Mouse (Mus musculus) CH12.LX (cell line): ENCODE measurements around the gene Map4k5.

Experiments used
- BHLHE40 ChIP-seq: IDR thresholded peaks from 2 replicates; pipeline ENCODE4 v1.6.1; 2011; ENCODE audit warnings: mild to moderate bottlenecking, low read depth, low read length, improper control_type of control experiment
- CHD1 ChIP-seq: IDR thresholded peaks from 2 replicates; pipeline ENCODE4 v1.6.1; 2012; ENCODE audit warnings: low read depth, low read length, improper control_type of control experiment, inconsistent platforms
- CTCF ChIP-seq, 2 experiments: IDR thresholded peaks in 1 of 2; conservative IDR thresholded peaks in 1 of 2; 2 replicates each; pipeline ENCODE4 v1.5.1; 2011 to 2012; ENCODE audit warnings: low read depth in 2 of 2, low read length in 2 of 2, improper control_type of control experiment in 1 of 2, inconsistent platforms in 1 of 2, mild to moderate bottlenecking in 1 of 2, moderate library complexity in 1 of 2
- E2F4 ChIP-seq: IDR thresholded peaks from 2 replicates; pipeline ENCODE4 v1.6.1; 2011; ENCODE audit warnings: low read depth, low read length, improper control_type of control experiment; ENCODE audit not compliant: insufficient replicate concordance
- EP300 ChIP-seq: IDR thresholded peaks from 2 replicates; pipeline ENCODE4 v1.6.1; 2011; ENCODE audit warnings: low read length, improper control_type of control experiment
- JUND ChIP-seq: conservative IDR thresholded peaks from 2 replicates; pipeline ENCODE4 v1.6.1; 2011; ENCODE audit warnings: low read depth, low read length, improper control_type of control experiment
- MAZ ChIP-seq: IDR thresholded peaks from 2 replicates; pipeline ENCODE4 v1.6.1; 2012; ENCODE audit warnings: low read depth, mild to moderate bottlenecking, inconsistent platforms, low read length, improper control_type of control experiment, moderate library complexity
- MEF2A ChIP-seq: IDR thresholded peaks from 2 replicates; pipeline ENCODE4 v1.6.1; 2014; ENCODE audit warnings: low read depth, mild to moderate bottlenecking, inconsistent platforms, low read length, improper control_type of control experiment, borderline replicate concordance
- PAX5 ChIP-seq: IDR thresholded peaks from 2 replicates; pipeline ENCODE4 v1.6.1; 2012; ENCODE audit warnings: low read length, inconsistent platforms, mixed read lengths
- POLR2A ChIP-seq: IDR thresholded peaks from 2 replicates; pipeline ENCODE4 v1.6.1; 2011; ENCODE audit warnings: low read depth, mild to moderate bottlenecking, improper control_type of control experiment, low read length
- RCOR1 ChIP-seq: conservative IDR thresholded peaks from 2 replicates; pipeline ENCODE4 v1.6.1; 2012; ENCODE audit warnings: low read depth, mild to moderate bottlenecking, inconsistent platforms, low read length, improper control_type of control experiment
- SIN3A ChIP-seq: IDR thresholded peaks from 2 replicates; pipeline ENCODE4 v1.6.1; 2012; ENCODE audit warnings: low read length, improper control_type of control experiment, inconsistent platforms
- UBTF ChIP-seq: IDR thresholded peaks from 2 replicates; pipeline ENCODE4 v1.6.1; 2012; ENCODE audit warnings: low read depth, mild to moderate bottlenecking, inconsistent platforms, low read length, improper control_type of control experiment, moderate library complexity
- ZKSCAN1 ChIP-seq: IDR thresholded peaks from 2 replicates; pipeline ENCODE4 v1.6.1; 2012; ENCODE audit warnings: low read depth, inconsistent platforms, low read length, improper control_type of control experiment, borderline replicate concordance

- TF ChIP-seq RCOR1 (no peak), EP300 (no peak), ZKSCAN1 (no peak), JUND (no peak), CTCF (conservative IDR thresholded peaks at IDR 0.05 in 1 of 2, IDR thresholded peaks at IDR 0.05 in 1 of 2; ENCODE audit: low read depth in 2 of 2, low read length in 2 of 2) (no peak), PAX5 (no peak), CHD1 (no peak), UBTF (no peak), MAZ (no peak), POLR2A (no peak), BHLHE40 (no peak), SIN3A (no peak), E2F4 (no peak), MEF2A (no peak)
Observed at GRCm38 (mm10) chr12:69937731-69938130, 44.7 kb upstream of the Map4k5 start.
